Mouse (Mus musculus): Measurements from ENCODE around the gene Pcx. TPM values are rescaled to one million over a fixed set of nuclear protein-coding genes. Genes with fewer than 3 reads are reported as not detected.
"Not testable (repeated sequence)": the region's sequence is repeated elsewhere in the genome, so short reads cannot be mapped to it uniquely, and the experiment has no call there.

Pcx gene
- polyA plus RNA-seq, 1 experiment from 2014 or later, result 15.9 TPM

DNA sequence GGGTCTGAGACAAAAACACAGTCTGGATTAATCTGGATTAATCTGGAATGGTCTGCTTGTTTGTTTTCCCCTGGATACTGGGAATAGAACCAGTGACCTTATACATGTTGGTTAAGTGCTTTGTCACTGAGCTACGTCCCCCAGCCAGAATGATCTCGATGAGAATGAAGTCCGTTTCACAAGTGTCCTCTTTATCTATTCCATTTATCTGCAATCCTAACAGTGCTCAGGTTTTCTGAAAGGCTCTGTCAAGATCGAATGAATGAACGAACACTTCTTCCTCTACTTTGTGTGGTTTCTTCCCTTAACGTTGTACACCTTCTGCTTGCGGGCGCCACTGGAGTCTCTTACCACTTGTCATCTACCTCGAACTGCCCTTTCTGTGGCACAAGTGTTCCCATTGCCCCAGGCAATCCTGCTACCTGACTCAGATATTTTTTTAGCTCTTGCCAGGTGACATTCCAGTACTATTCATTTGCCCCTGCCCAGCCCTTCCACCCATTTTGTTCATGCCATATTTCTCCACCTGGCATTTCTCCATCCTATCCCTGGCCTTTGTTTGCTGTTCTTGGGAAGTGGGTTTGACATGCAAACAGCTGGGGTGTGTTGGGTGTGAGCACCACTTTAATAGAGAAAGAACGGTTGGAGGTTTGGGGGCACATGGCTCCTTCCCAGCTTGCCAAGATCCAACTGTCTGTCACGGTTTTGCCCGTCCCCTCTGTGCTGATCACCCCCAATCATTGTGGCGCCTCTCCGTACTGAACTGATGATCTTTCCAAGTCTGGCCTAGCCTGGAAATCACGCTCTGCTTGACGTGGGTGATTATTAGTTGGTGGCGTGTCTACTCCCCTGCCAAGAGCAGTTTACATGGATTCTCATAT lies 59.3 kb downstream of the Pcx start:
- Histone ChIP-seq H3K4me1 (replicated peaks) (peaks cover 22% of the 10 kb centered on the region), H3K27ac (ENCODE audit: poor library complexity, severe bottlenecking) (0 out of 2 replicates have a peak overlapping the region, but pooled peaks have one; percentile 38), H3K9me3 (replicated peaks) (no peaks in the 10 kb centered on the region), H3K36me3 (no peaks in the 10 kb centered on the region), H3K9ac (no peak overlapping the region), H3K4me3 (no peak overlapping the region), H3K4me2 (no peak overlapping the region), H3K27me3 (replicated peaks) (no peaks in the 10 kb centered on the region)
- 79% methylated on average over 17 of the region's 17 CpGs for WGBS
- no peak for ATAC-seq (ENCODE audit: insufficient number of reproducible peaks, low FRiP score)

GRCm38 (mm10) chr19:4570237-4570613 lies 60.0 kb downstream of the Pcx start:
- Histone ChIP-seq H3K4me1 (replicated peaks) (peaks cover 22% of the 10 kb centered on the region), H3K4me3 (no peak overlapping the region), H3K4me2 (no peak overlapping the region), H3K27ac (ENCODE audit: poor library complexity, severe bottlenecking) (no peak overlapping the region), H3K9me3 (replicated peaks) (no peaks in the 10 kb centered on the region), H3K27me3 (replicated peaks) (no peaks in the 10 kb centered on the region), H3K36me3 (no peaks in the 10 kb centered on the region), H3K9ac (no peak overlapping the region)
- ATAC-seq (ENCODE audit: insufficient number of reproducible peaks, low FRiP score), result no peak
- WGBS, result 83% methylated on average over 11 of the region's 11 CpGs

DNA sequence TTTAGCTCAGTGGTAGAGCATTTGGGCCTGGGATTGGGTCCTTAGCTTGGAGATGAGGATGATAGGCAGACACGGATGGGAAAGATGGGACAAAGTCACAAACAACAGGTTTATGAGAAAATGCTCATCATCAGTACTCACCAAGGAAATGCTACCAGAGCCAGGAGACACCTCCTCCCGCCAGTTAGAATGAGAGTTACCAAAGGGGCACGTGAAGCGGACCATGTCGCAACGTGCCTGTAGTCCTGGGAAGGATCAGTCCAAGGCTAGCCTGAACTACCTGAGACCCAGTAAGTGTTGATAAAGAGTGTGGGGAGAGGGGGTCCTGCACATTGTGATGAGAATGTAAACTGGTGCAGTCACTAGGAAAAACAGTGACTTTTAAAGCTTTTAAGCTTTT lies 60.5 kb downstream of the Pcx start:
- Histone ChIP-seq H3K9ac (no peak overlapping the region), H3K27ac (ENCODE audit: poor library complexity, severe bottlenecking) (no peak overlapping the region), H3K4me1 (replicated peaks) (peaks cover 22% of the 10 kb centered on the region), H3K4me3 (no peak overlapping the region), H3K27me3 (replicated peaks) (no peaks in the 10 kb centered on the region), H3K36me3 (no peaks in the 10 kb centered on the region), H3K9me3 (replicated peaks) (no peaks in the 10 kb centered on the region), H3K4me2 (no peak overlapping the region)
- no peak for ATAC-seq (ENCODE audit: insufficient number of reproducible peaks, low FRiP score)
- WGBS, result 88% methylated on average over 6 of the region's 6 CpGs

DNA sequence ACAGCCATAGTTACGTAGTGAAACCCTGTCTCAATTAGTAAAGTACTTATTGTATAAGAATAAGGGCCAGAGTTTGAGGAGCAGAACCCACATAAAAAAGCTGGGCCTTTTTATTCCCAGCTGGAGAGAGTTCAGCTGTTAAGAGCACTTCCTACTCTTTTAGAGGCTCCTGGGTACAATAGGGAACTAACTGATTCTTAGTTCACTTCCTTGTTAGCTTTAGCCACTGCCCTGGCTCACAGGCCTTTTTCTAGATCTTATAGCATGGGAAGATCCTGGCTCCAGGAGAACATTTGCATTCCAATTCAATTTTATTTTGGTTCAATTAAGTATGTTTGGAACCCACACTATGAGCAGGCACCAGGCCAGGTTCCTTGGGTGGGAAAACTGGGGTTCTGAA lies 61.4 kb downstream of the Pcx start:
- Histone ChIP-seq H3K4me1 (replicated peaks) (peaks cover 22% of the 10 kb centered on the region), H3K27ac (ENCODE audit: poor library complexity, severe bottlenecking) (no peak overlapping the region), H3K9ac (no peak overlapping the region), H3K9me3 (replicated peaks) (no peaks in the 10 kb centered on the region), H3K4me2 (no peak overlapping the region), H3K27me3 (replicated peaks) (no peaks in the 10 kb centered on the region), H3K4me3 (no peak overlapping the region), H3K36me3 (no peaks in the 10 kb centered on the region)
- WGBS, result 92% methylated on average over 1 of the region's 1 CpGs
- ATAC-seq (ENCODE audit: insufficient number of reproducible peaks, low FRiP score), result no peak

GRCm38 (mm10) chr19:4572061-4572460 lies 61.8 kb downstream of the Pcx start:
- Histone ChIP-seq H3K27me3 (replicated peaks) (no peaks in the 10 kb centered on the region), H3K9me3 (replicated peaks) (no peaks in the 10 kb centered on the region), H3K4me1 (replicated peaks) (peaks cover 21% of the 10 kb centered on the region), H3K27ac (ENCODE audit: poor library complexity, severe bottlenecking) (no peak overlapping the region), H3K36me3 (no peaks in the 10 kb centered on the region), H3K4me2 (no peak overlapping the region), H3K4me3 (no peak overlapping the region), H3K9ac (no peak overlapping the region)
- ATAC-seq (ENCODE audit: insufficient number of reproducible peaks, low FRiP score), result no peak
- 83% methylated on average over 4 of the region's 4 CpGs for WGBS

DNA sequence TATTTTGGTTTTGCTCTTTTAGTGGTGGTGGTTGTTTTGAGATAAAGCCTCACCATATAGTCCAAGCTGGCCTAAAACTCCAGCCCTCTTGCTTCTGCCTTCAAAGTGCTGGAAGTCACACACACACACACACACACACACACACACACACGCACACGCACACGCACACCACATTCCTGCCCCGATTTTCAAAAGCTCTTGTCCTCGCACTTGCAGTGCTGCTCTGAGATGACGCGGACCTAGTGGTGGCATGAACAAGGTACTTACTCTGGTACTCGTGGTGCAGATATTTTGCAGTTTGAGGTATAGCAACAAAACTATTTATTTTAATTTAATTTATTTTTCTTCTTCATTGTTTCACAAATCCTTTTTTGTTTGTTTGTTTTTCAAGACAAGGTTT lies 62.2 kb downstream of the Pcx start:
- Histone ChIP-seq H3K9ac (no peak overlapping the region), H3K27me3 (replicated peaks) (no peaks in the 10 kb centered on the region), H3K27ac (ENCODE audit: poor library complexity, severe bottlenecking) (no peak overlapping the region), H3K4me3 (no peak overlapping the region), H3K9me3 (replicated peaks) (no peaks in the 10 kb centered on the region), H3K4me2 (no peak overlapping the region), H3K4me1 (replicated peaks) (peaks cover 17% of the 10 kb centered on the region), H3K36me3 (no peaks in the 10 kb centered on the region)
- WGBS, result 87% methylated on average over 8 of the region's 8 CpGs
- ATAC-seq (ENCODE audit: insufficient number of reproducible peaks, low FRiP score), result no peak

DNA sequence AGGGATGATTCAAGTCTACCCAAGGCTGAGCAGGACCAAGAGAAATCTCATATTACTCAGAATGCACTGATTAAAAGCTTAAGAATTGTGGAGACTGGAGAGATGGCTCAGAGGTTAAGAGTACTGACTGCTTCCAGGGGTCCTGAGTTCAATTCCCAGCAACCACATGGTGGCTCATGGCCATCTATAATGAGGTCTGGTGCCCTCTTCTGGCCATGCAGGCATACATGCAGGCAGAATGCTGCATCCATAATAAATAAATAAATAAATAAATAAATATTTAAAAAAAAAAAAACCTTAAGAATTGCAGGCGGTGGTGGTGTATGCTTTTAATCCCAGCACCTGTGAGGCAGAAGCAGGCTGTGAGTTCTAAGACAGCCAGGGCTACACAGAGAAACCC lies 63.0 kb downstream of the Pcx start:
- Histone ChIP-seq H3K9ac (no peak overlapping the region), H3K4me3 (no peak overlapping the region), H3K36me3 (no peaks in the 10 kb centered on the region), H3K27me3 (replicated peaks) (no peaks in the 10 kb centered on the region), H3K27ac (ENCODE audit: poor library complexity, severe bottlenecking) (no peak overlapping the region), H3K4me1 (replicated peaks) (peaks cover 10% of the 10 kb centered on the region), H3K9me3 (replicated peaks) (no peaks in the 10 kb centered on the region), H3K4me2 (no peak overlapping the region)
- no peak for ATAC-seq (ENCODE audit: insufficient number of reproducible peaks, low FRiP score)
- 68% methylated on average over 1 of the region's 1 CpGs for WGBS

DNA sequence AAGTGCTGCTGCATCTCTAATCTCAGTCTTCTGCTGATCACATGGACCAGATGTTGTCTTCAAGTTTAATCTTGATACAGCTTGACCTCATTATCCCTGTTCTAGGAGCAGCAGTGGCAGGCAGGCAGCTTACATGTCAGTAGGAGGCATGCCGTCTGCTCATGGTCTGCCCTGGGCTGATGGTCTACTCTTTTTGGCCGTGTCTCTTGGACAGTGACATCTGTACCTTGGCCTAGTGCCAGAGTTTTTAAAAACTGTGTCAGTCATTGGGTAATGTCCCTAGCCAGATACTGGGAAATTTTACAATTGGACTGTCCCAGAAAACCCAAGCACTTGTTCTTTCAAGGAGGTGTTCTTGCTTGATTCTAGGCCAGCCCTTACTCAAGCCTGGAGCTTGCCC lies 68.5 kb downstream of the Pcx start:
- H3K36me3 ChIP-seq, result no peaks in the 10 kb centered on the region
- no peaks in the 10 kb centered on the region for H3K27me3 ChIP-seq (replicated peaks)
- H3K4me3 ChIP-seq, result no peak overlapping the region
- no peak overlapping the region for H3K27ac ChIP-seq (ENCODE audit: poor library complexity, severe bottlenecking)
- WGBS, result 57% methylated on average over 2 of the region's 2 CpGs
- no peak for ATAC-seq (ENCODE audit: insufficient number of reproducible peaks, low FRiP score)
- H3K9me3 ChIP-seq (replicated peaks), result no peaks in the 10 kb centered on the region
- no peak overlapping the region for H3K9ac ChIP-seq
- H3K4me2 ChIP-seq, result no peak overlapping the region
- H3K4me1 ChIP-seq (replicated peaks), result no peaks in the 10 kb centered on the region

DNA sequence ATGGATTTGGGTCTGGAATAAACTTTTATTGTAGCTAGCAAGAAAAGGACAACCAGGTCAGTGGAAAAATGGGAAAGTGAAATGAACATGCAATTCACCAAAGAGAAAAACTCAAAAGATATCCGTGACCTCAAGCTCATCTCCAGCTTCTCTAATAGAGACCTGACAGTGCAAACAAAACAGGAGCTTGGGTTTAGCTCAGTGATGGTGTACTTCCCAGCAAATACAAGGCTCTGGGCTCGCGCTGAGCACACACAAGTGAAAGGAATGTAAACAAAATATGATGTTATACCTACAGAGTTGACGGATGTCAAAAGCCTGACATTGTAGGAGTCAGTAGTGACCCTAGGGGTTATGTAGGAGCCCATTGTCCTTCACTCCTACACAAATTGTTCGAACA lies 69.0 kb downstream of the Pcx start:
- 80% methylated on average over 5 of the region's 5 CpGs for whole genome bisulfite sequencing
- no peak overlapping the region for H3K27ac ChIP-seq (ENCODE audit: poor library complexity, severe bottlenecking)
- no peak overlapping the region for H3K9ac ChIP-seq
- H3K4me3 ChIP-seq, result no peak overlapping the region
- no peaks in the 10 kb centered on the region for H3K9me3 ChIP-seq (replicated peaks)
- no peak for ATAC-seq (ENCODE audit: insufficient number of reproducible peaks, low FRiP score)
- H3K4me1 ChIP-seq (replicated peaks), result no peaks in the 10 kb centered on the region
- no peaks in the 10 kb centered on the region for H3K36me3 ChIP-seq
- H3K4me2 ChIP-seq, result no peak overlapping the region
- H3K27me3 ChIP-seq (replicated peaks), result no peaks in the 10 kb centered on the region

DNA sequence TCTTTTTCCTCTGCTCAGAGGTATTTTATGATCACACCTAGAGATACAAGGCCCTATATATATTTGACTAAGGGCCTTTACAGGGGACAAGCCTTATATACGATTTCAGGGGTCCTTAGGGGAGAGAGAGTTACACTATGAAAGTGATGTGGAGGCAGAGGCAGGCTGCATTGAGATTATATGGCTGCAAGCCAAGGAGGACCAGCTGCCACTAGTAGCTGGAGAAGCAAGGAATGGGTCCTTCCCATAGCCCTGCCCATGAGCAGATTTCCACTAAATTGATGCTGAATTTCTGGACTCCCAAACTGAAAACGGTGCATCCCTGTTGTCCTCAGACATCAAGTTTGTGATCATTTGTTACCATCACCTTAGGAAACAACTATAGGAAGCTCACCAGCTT lies 73.6 kb downstream of the Pcx start:
- 63% methylated on average over 2 of the region's 2 CpGs for WGBS
- Histone ChIP-seq H3K9ac (no peak overlapping the region), H3K4me1 (replicated peaks) (no peaks in the 10 kb centered on the region), H3K4me2 (no peak overlapping the region), H3K27ac (ENCODE audit: poor library complexity, severe bottlenecking) (no peak overlapping the region), H3K27me3 (replicated peaks) (peaks cover 18% of the 10 kb centered on the region), H3K36me3 (no peaks in the 10 kb centered on the region), H3K9me3 (replicated peaks) (no peaks in the 10 kb centered on the region), H3K4me3 (no peak overlapping the region)
- ATAC-seq (ENCODE audit: insufficient number of reproducible peaks, low FRiP score), result no peak

- H3K4me1 ChIP-seq (replicated peaks); H3K9ac ChIP-seq; H3K4me3 ChIP-seq; H3K9me3 ChIP-seq (replicated peaks); H3K27ac ChIP-seq (ENCODE audit: poor library complexity, severe bottlenecking); ATAC-seq (ENCODE audit: insufficient number of reproducible peaks, low FRiP score); H3K4me2 ChIP-seq; H3K36me3 ChIP-seq: not testable (repeated sequence)
- peaks cover 18% of the 10 kb centered on the region for H3K27me3 ChIP-seq (replicated peaks)
Measured at GRCm38 (mm10) chr19:4586783-4587182, 76.5 kb downstream of the Pcx start.

GRCm38 (mm10) chr19:4587426-4587825 lies 77.2 kb downstream of the Pcx start:
- Histone ChIP-seq H3K4me2 (no peak overlapping the region), H3K36me3 (no peaks in the 10 kb centered on the region), H3K27ac (ENCODE audit: poor library complexity, severe bottlenecking) (no peak overlapping the region), H3K27me3 (replicated peaks) (peaks cover 18% of the 10 kb centered on the region), H3K9ac (no peak overlapping the region), H3K9me3 (replicated peaks) (no peaks in the 10 kb centered on the region), H3K4me1 (replicated peaks) (0 out of 2 replicates have a peak, but pooled peaks cover 8% of the 10 kb centered on the region), H3K4me3 (no peak overlapping the region)
- 55% methylated on average over 2 of the region's 2 CpGs for WGBS
- ATAC-seq (ENCODE audit: insufficient number of reproducible peaks, low FRiP score), result no peak
